Mouse (Mus musculus): ENCODE measurements around the gene Jagn1. TPM values are rescaled to one million over a fixed set of nuclear protein-coding genes. Genes with fewer than 3 reads are reported as not detected.
A peak's percentile ranks its signal among the peaks of the same experiment; 100 is the strongest.

The Jagn1 gene
- polyA plus RNA-seq, 1 experiment from 2014 or later: 75.9 TPM

DNA sequence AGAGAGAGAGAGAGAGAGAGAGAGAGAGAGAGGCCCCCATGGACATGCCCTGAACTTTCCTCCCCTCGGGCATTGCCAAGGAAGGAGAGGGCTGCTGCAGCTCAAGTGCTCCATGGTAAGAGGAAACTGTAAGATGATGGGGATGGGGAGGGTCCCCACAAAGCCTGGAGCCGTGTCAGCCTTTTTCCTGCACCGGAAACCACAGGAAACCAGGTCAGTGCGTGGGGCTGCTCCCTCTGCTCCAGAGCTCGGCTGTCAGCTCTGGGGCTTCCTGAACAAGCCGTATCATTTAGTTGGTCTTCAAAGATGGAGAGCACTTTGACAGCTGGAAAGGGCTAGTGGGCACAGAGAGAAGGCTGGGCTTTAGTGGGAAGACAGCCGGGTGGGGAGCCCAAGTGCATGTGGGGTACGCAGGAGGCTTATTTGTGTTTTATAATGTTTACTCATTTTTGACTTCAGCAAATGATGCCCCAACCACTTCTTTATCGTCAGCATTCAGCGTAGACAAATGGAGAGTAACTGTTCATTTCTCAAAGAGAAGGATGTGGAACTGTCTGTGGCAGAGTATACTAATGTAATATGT lies 15.7 kb downstream of the Jagn1 start, which contains the start of gene Il17re:
Gene Il17re (plus strand): TSS at position 533 of the 583 bp plus-strand sequence.
- Histone ChIP-seq H3K27ac (replicated peaks; ENCODE audit: low read depth, low read length) (no peak within 1 kb of the TSS), H3K27me3 (replicated peaks; ENCODE audit: control insufficient read depth, insufficient read depth, low read length) (no peaks in the 10 kb centered on the region), H3K4me1 (ENCODE audit: control insufficient read depth, insufficient read depth, low read length) (no peaks in the 10 kb centered on the region), H3K4me2 (ENCODE audit: low read depth, low read length) (peak within 1 kb of the TSS; percentile 39), H3K9ac (ENCODE audit: low read depth, low read length) (no peak within 1 kb of the TSS), H3K36me3 (ENCODE audit: control insufficient read depth, insufficient read depth, low read length) (no peaks in the 10 kb centered on the region), H3K9me3 (ENCODE audit: control insufficient read depth, low read length) (no peaks in the 10 kb centered on the region), H3K4me3 (ENCODE audit: low read depth, low read length) (no peak within 1 kb of the TSS)
- WGBS: 51% methylated on average over 10 of the region's 10 CpGs
- ATAC-seq (ENCODE audit: low read depth) (no peak), DNase-seq (ENCODE audit: low spot score) (no peak)

DNA sequence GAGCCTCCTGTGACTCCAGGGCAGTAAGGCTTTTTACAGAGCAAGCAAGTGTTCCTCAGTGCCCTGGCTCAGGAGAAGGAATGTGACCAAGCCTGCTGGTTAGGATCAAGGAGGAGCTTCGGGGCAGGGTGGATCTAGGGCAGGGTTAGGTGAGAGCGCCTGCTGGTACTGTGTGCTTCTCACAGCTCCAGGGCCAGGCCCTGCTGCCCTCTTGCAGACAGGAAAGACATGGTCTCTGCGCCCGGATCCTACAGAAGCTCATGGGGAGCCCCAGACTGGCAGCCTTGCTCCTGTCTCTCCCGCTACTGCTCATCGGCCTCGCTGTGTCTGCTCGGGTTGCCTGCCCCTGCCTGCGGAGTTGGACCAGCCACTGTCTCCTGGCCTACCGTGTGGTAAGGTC lies 16.3 kb downstream of the Jagn1 start:
- peak; percentile 89 for ATAC-seq (ENCODE audit: low read depth)
- no peak overlapping the region for H3K27ac ChIP-seq (replicated peaks; ENCODE audit: low read depth, low read length)

DNA sequence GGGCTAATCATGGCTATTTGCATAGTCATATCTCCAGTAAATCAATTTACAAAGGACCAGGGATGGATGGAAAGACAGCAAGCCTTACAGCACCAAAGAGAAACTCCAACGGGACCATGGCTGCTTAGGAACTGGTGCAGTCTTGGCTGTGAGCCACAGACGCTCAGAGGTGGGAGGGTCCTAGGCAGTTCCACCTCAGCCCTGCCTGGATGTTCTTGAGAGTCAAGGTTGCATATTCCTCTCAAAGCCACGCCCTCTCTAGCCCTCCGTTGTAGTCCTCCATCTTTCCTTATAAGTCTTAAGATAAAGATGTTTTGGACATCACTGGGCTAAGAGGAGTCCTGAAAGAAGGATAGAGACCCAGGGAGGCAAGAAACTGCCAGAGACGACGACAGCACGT lies 21.7 kb downstream of the Jagn1 start:
- Histone ChIP-seq H3K9ac (ENCODE audit: low read depth, low read length) (no peak overlapping the region), H3K9me3 (ENCODE audit: control insufficient read depth, low read length) (no peaks in the 10 kb centered on the region), H3K4me1 (ENCODE audit: control insufficient read depth, insufficient read depth, low read length) (no peaks in the 10 kb centered on the region; the same call in 1 of the 2 replicates), H3K36me3 (ENCODE audit: control insufficient read depth, insufficient read depth, low read length) (no peaks in the 10 kb centered on the region), H3K27ac (replicated peaks; ENCODE audit: low read depth, low read length) (no peak overlapping the region), H3K4me3 (ENCODE audit: low read depth, low read length) (no peak overlapping the region), H3K4me2 (ENCODE audit: low read depth, low read length) (no peak overlapping the region), H3K27me3 (replicated peaks; ENCODE audit: control insufficient read depth, insufficient read depth, low read length) (no peaks in the 10 kb centered on the region)
- DNase-seq (ENCODE audit: low spot score) (no peak), ATAC-seq (ENCODE audit: low read depth) (no peak)
- WGBS: 68% methylated on average over 7 of the region's 7 CpGs

More for the DNA sequence above, 16.3 kb downstream of the Jagn1 start:
- Histone ChIP-seq H3K9me3 (ENCODE audit: control insufficient read depth, low read length) (no peaks in the 10 kb centered on the region), H3K27me3 (replicated peaks; ENCODE audit: control insufficient read depth, insufficient read depth, low read length) (no peaks in the 10 kb centered on the region), H3K4me2 (ENCODE audit: low read depth, low read length) (peak overlapping the region; percentile 39), H3K4me3 (ENCODE audit: low read depth, low read length) (no peak overlapping the region), H3K36me3 (ENCODE audit: control insufficient read depth, insufficient read depth, low read length) (no peaks in the 10 kb centered on the region), H3K4me1 (ENCODE audit: control insufficient read depth, insufficient read depth, low read length) (no peaks in the 10 kb centered on the region), H3K9ac (ENCODE audit: low read depth, low read length) (no peak overlapping the region)
- peak; percentile 76 for DNase-seq (ENCODE audit: low spot score)
- WGBS: 57% methylated on average over 9 of the region's 10 CpGs

DNA sequence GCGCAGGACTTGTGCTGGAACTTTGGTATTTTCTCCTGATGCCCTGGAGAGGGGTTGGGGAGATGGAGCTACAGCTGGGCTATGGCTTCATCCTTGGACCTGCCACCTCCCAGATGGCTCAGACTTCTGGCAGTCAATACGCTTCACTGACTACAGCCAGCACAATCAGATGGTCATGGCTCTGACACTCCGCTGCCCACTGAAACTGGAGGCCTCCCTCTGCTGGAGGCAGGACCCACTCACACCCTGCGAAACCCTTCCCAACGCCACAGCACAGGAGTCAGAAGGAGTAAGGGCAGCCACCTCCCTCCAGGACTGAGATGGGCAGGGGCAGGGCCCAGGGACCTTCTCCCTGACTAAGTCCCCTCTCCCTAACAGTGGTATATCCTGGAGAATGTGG lies 23.2 kb downstream of the Jagn1 start:
- no peaks in the 10 kb centered on the region for H3K9me3 ChIP-seq (ENCODE audit: control insufficient read depth, low read length)
- H3K27me3 ChIP-seq (replicated peaks; ENCODE audit: control insufficient read depth, insufficient read depth, low read length): peaks cover 13% of the 10 kb centered on the region
- no peak for DNase-seq (ENCODE audit: low spot score)
- no peak overlapping the region for H3K27ac ChIP-seq (replicated peaks; ENCODE audit: low read depth, low read length)
- H3K4me3 ChIP-seq (ENCODE audit: low read depth, low read length): no peak overlapping the region
- peak overlapping the region; percentile 19; the same call in 1 of the 2 replicates for H3K9ac ChIP-seq (ENCODE audit: low read depth, low read length)
- no peak overlapping the region for H3K4me2 ChIP-seq (ENCODE audit: low read depth, low read length)
- 48% methylated on average over 5 of the region's 5 CpGs for WGBS
- peaks cover 7% of the 10 kb centered on the region; the same call in 1 of the 2 replicates for H3K4me1 ChIP-seq (ENCODE audit: control insufficient read depth, insufficient read depth, low read length)
- no peak for ATAC-seq (ENCODE audit: low read depth)
- H3K36me3 ChIP-seq (ENCODE audit: control insufficient read depth, insufficient read depth, low read length): no peaks in the 10 kb centered on the region

DNA sequence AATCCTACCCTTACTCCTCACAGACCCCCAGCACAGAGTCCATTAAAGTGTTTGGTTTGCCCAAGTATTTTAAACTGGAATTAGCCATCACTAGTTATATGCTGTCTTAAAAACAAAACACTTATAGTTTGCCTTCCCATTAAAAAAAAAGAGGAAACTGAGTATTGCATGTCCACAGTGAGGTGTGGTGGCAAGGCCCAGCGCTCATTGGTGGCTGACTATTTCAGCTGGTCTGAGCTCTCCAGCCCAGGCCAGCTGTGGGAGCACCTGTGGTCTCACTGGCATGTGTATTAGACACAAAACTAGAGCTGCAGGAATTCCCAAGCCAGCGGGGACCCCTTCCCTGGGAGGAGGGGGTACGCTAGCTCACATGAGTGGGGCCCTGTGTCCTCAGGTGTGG lies 26.1 kb downstream of the Jagn1 start:
- H3K4me2 ChIP-seq (ENCODE audit: low read depth, low read length): no peak overlapping the region
- DNase-seq (ENCODE audit: low spot score) (no peak), ATAC-seq (ENCODE audit: low read depth) (no peak)
- no peak overlapping the region for H3K4me3 ChIP-seq (ENCODE audit: low read depth, low read length)
- H3K4me1 ChIP-seq (ENCODE audit: control insufficient read depth, insufficient read depth, low read length): peaks cover 7% of the 10 kb centered on the region; the same call in 1 of the 2 replicates
- no peaks in the 10 kb centered on the region for H3K9me3 ChIP-seq (ENCODE audit: control insufficient read depth, low read length)
- H3K36me3 ChIP-seq (ENCODE audit: control insufficient read depth, insufficient read depth, low read length): no peaks in the 10 kb centered on the region
- peaks cover 23% of the 10 kb centered on the region for H3K27me3 ChIP-seq (replicated peaks; ENCODE audit: control insufficient read depth, insufficient read depth, low read length)
- H3K9ac ChIP-seq (ENCODE audit: low read depth, low read length): peak overlapping the region; percentile 40; the same call in 1 of the 2 replicates
- 63% methylated on average over 3 of the region's 3 CpGs for WGBS
- no peak overlapping the region for H3K27ac ChIP-seq (replicated peaks; ENCODE audit: low read depth, low read length)

DNA sequence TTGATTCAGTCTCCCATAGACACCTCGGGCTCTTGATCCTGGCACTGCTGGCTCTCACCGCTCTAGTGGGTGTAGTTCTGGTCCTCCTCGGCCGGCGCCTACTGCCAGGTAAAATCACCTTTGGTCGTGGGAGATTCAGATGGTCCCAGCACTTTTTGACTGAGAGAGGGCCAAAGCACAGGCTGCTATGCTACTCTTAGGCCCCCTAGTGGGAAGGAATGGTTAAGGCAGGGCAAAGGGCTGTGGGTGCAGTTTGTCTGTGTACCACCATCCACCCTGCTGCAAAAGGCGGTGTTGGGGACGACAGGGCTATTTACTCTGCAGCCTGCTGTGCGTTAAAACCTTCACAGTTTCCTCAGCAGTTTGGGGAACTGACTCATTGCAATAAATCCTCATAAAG lies 26.7 kb downstream of the Jagn1 start:
- Histone ChIP-seq H3K4me2 (ENCODE audit: low read depth, low read length) (peak overlapping the region; percentile 66), H3K4me1 (ENCODE audit: control insufficient read depth, insufficient read depth, low read length) (peaks cover 7% of the 10 kb centered on the region; the same call in 1 of the 2 replicates), H3K4me3 (ENCODE audit: low read depth, low read length) (peak overlapping the region; percentile 39), H3K9ac (ENCODE audit: low read depth, low read length) (peak overlapping the region; percentile 54), H3K36me3 (ENCODE audit: control insufficient read depth, insufficient read depth, low read length) (no peaks in the 10 kb centered on the region), H3K9me3 (ENCODE audit: control insufficient read depth, low read length) (no peaks in the 10 kb centered on the region), H3K27ac (replicated peaks; ENCODE audit: low read depth, low read length) (no peak overlapping the region), H3K27me3 (replicated peaks; ENCODE audit: control insufficient read depth, insufficient read depth, low read length) (peaks cover 23% of the 10 kb centered on the region)
- peak; percentile 70 for ATAC-seq (ENCODE audit: low read depth)
- 7% methylated on average over 9 of the region's 9 CpGs for WGBS
- DNase-seq (ENCODE audit: low spot score): peak; percentile 74

DNA sequence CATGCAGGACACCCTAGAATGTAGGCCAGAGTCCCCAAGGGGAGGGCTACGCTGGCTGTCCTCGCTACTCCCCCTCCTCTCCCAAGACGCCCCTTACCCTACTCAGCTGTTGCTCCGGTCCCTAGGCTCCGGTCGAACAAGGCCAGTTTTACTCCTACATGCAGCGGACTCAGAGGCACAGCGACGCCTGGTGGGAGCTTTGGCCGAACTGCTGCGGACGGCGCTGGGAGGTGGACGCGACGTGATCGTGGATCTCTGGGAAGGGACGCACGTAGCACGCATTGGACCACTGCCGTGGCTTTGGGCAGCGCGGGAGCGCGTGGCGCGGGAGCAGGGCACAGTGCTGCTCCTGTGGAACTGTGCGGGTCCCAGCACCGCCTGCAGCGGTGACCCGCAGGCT lies 27.1 kb downstream of the Jagn1 start:
- H3K27ac ChIP-seq (replicated peaks; ENCODE audit: low read depth, low read length): no peak overlapping the region
- 2% methylated on average over 18 of the region's 31 CpGs for WGBS
- H3K4me2 ChIP-seq (ENCODE audit: low read depth, low read length): peak overlapping the region; percentile 66
- H3K4me1 ChIP-seq (ENCODE audit: control insufficient read depth, insufficient read depth, low read length): peaks cover 7% of the 10 kb centered on the region; the same call in 1 of the 2 replicates
- H3K9ac ChIP-seq (ENCODE audit: low read depth, low read length): peak overlapping the region; percentile 54
- no peaks in the 10 kb centered on the region for H3K36me3 ChIP-seq (ENCODE audit: control insufficient read depth, insufficient read depth, low read length)
- H3K27me3 ChIP-seq (replicated peaks; ENCODE audit: control insufficient read depth, insufficient read depth, low read length): peaks cover 23% of the 10 kb centered on the region
- ATAC-seq (ENCODE audit: low read depth) (peak; percentile 79), DNase-seq (ENCODE audit: low spot score) (peak; percentile 73)
- peak overlapping the region; percentile 39 for H3K4me3 ChIP-seq (ENCODE audit: low read depth, low read length)
- H3K9me3 ChIP-seq (ENCODE audit: control insufficient read depth, low read length): no peaks in the 10 kb centered on the region

DNA sequence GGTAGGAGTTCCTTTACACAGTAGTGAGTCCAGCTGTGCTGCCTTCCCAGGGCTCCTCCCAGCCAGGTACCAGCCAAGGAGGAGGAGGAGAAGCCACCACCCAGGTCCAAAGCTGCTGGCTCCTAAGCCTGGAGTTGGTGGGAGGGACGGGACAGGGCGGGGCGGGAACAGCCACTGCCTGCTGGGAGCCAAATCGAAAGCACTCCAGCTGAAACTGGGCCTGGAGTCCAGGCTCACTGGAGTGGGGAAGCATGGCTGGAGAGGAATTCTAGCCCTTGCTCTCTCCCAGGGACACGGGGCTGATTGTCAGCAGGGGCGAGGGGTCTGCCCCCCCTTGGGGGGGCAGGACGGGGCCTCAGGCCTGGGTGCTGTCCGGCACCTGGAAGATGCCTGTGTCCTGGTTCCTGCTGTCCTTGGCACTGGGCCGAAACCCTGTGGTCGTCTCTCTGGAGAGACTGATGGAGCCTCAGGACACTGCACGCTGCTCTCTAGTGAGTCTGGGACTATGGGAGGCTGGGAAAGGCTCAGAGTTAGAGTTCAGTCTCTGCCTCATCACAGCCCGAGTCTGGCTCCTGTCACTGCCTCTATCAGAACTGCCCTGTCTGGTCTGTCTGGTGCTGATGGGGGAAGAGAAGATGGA lies 29.0 kb downstream of the Jagn1 start, which contains the start of gene Il17rc:
Gene Il17rc (plus strand): TSS at position 131 of the 640 bp plus-strand sequence.
- H3K9me3 ChIP-seq (ENCODE audit: control insufficient read depth, low read length): no peaks in the 10 kb centered on the region
- ATAC-seq (ENCODE audit: low read depth): peak; percentile 31; the same call in 1 of the 2 replicates
- H3K4me3 ChIP-seq (ENCODE audit: low read depth, low read length): peak within 1 kb of the TSS; percentile 21
- H3K9ac ChIP-seq (ENCODE audit: low read depth, low read length): peak within 1 kb of the TSS; percentile 53
- WGBS: 19% methylated on average over 11 of the region's 12 CpGs
- peak within 1 kb of the TSS; percentile 52 for H3K4me2 ChIP-seq (ENCODE audit: low read depth, low read length)
- H3K4me1 ChIP-seq (ENCODE audit: control insufficient read depth, insufficient read depth, low read length): peaks cover 7% of the 10 kb centered on the region; the same call in 1 of the 2 replicates
- DNase-seq (ENCODE audit: low spot score): peak; percentile 59
- H3K36me3 ChIP-seq (ENCODE audit: control insufficient read depth, insufficient read depth, low read length): no peaks in the 10 kb centered on the region
- peak within 1 kb of the TSS; percentile 3; the same call in 1 of the 2 replicates for H3K27ac ChIP-seq (replicated peaks; ENCODE audit: low read depth, low read length)
- peaks cover 23% of the 10 kb centered on the region for H3K27me3 ChIP-seq (replicated peaks; ENCODE audit: control insufficient read depth, insufficient read depth, low read length)

Data from embryonic facial prominence, embryonic 14.5 days (tissue).